8 mouse cellular contexts compared by ENCODE assay signal in genomic region chr14:31194891-31195513, GRCm38 (mm10). TPM values are rescaled to one million over a fixed set of nuclear protein-coding genes. Genes with fewer than 3 reads are reported as not detected.
DNase-seq lines count a peak whose midpoint lies in the region; ATAC-seq and TF ChIP-seq lines count a peak whose summit lies in the region.

No protein-coding gene starts in this region.

- peak overlapping the region; percentile 6 for H3K4me2 ChIP-seq in heart, embryonic 12.5 days
- H3K4me2 ChIP-seq in liver, embryonic 13.5 days = no peak overlapping the region

- H3K27ac ChIP-seq in liver, adult 2 months (replicated peaks; ENCODE audit: insufficient read depth, low read depth, low read length) = peak overlapping the region; percentile 33
- peak overlapping the region; percentile 62 for H3K27ac ChIP-seq in heart, embryonic 12.5 days (ENCODE audit: poor library complexity, severe bottlenecking)
- H3K27ac ChIP-seq in liver, embryonic 13.5 days = peak overlapping the region; percentile 35; the same call in 1 of the 2 replicates
- H3K27ac ChIP-seq in left cerebral cortex, adult 2 months = no peak overlapping the region

- no peaks in the 10 kb centered on the region for H3K27me3 ChIP-seq in liver, adult 2 months (ENCODE audit: control insufficient read depth, insufficient read depth, low read length)
- H3K27me3 ChIP-seq in heart, embryonic 12.5 days (replicated peaks) = no peaks in the 10 kb centered on the region
- no peaks in the 10 kb centered on the region for H3K27me3 ChIP-seq in liver, embryonic 13.5 days

- no peaks in the 10 kb centered on the region for H3K9me3 ChIP-seq in heart, embryonic 12.5 days (replicated peaks)
- no peaks in the 10 kb centered on the region for H3K9me3 ChIP-seq in liver, embryonic 13.5 days (replicated peaks)

- DNase-seq in liver, adult 2 months (ENCODE audit: extremely low read depth, low read depth, low spot score) = peak; percentile 95
- no peak for DNase-seq in liver
- peak; percentile 60 for DNase-seq in cerebellum, adult 8-10 months
- no peak for DNase-seq in liver, embryonic 13.5 days
- DNase-seq in ovary, postnatal 36 days (ENCODE audit: low spot score) = peak; percentile 78
- no peak for DNase-seq in left cerebral cortex, adult 2 months (ENCODE audit: extremely low spot score in 1 of 2, low spot score in 2 of 2)
- DNase-seq in right cerebral cortex, postnatal 25 days = no peak

- WGBS in liver, adult 2 months = 8% methylated on average over 14 of the region's 14 CpGs
- WGBS in heart, embryonic 12.5 days = 34% methylated on average over 14 of the region's 14 CpGs
- 71% methylated on average over 14 of the region's 14 CpGs for WGBS in liver, embryonic 13.5 days (ENCODE audit: insufficient replicate concordance)

- intact Hi-C loops in left cerebral cortex, adult 2 months (cut with DNase I) = loop anchor here (5.0 kb wide), 1 partner anchor 63 kb away; the partner anchor contains the start of gene Nt5dc2

- no peak for TF ChIP-seq POLR2A in liver, adult 2 months (IDR thresholded peaks at IDR 0.05; ENCODE audit: extremely low read depth, insufficient read depth, low read length)

- H3K79me2 ChIP-seq in liver, adult 2 months (ENCODE audit: control insufficient read depth, insufficient read depth, low read length) = peaks cover 5% of the 10 kb centered on the region; the same call in 1 of the 2 replicates

- peaks cover 23% of the 10 kb centered on the region for H3K4me1 ChIP-seq in liver, adult 2 months (ENCODE audit: control insufficient read depth, insufficient read depth, low read length)
- H3K4me1 ChIP-seq in heart, embryonic 12.5 days (replicated peaks) = peaks cover 84% of the 10 kb centered on the region
- peaks cover 42% of the 10 kb centered on the region for H3K4me1 ChIP-seq in liver, embryonic 13.5 days (replicated peaks)

- peaks cover 25% of the 10 kb centered on the region for H3K36me3 ChIP-seq in liver, adult 2 months (ENCODE audit: control insufficient read depth, insufficient read depth, low read length)
- peaks cover 83% of the 10 kb centered on the region for H3K36me3 ChIP-seq in heart, embryonic 12.5 days
- H3K36me3 ChIP-seq in liver, embryonic 13.5 days = peaks cover 89% of the 10 kb centered on the region

- H3K9ac ChIP-seq in liver, adult 2 months (ENCODE audit: low read depth, low read length) = peak overlapping the region; percentile 1; the same call in 1 of the 2 replicates
- 0 out of 2 replicates have a peak overlapping the region, but pooled peaks have one; percentile 44 for H3K9ac ChIP-seq in heart, embryonic 12.5 days
- H3K9ac ChIP-seq in liver, embryonic 13.5 days = no peak overlapping the region

- no peak overlapping the region for H3K4me3 ChIP-seq in liver, adult 2 months (ENCODE audit: insufficient read depth, low read depth, low read length)
- no peak overlapping the region for H3K4me3 ChIP-seq in heart, embryonic 12.5 days
- H3K4me3 ChIP-seq in liver, embryonic 13.5 days (replicated peaks) = no peak overlapping the region
- no peak overlapping the region for H3K4me3 ChIP-seq in left cerebral cortex, adult 2 months

- peak; percentile 71 for ATAC-seq in heart, embryonic 12.5 days (ENCODE audit: insufficient number of reproducible peaks, low FRiP score)
- no peak for ATAC-seq in liver, embryonic 13.5 days (ENCODE audit: low read depth)

- TF ChIP-seq CTCF in liver, adult 2 months (IDR thresholded peaks at IDR 0.05; ENCODE audit: low read depth, low read length) = no peak
- no peak for TF ChIP-seq CTCF in left cerebral cortex, adult 2 months (IDR thresholded peaks at IDR 0.05)

RNA-seq across cellular contexts. Expression of gene Tnnc1, which starts 13.1 kb away (rescaled TPM):
- total RNA-seq in liver, adult 2 months (2014; rRNA removed) = 0.27 and 0.83 TPM in 2 replicates
- 0.32 TPM in 1 of 2 replicates, not detected in the other for polyA plus RNA-seq in liver, adult 2 months (2012; rRNA removed)
- 3,183 and 3,245 TPM in 2 replicates for polyA plus RNA-seq in heart, embryonic 12.5 days (2016; fragmentation: Nextera tagmentation; extraction: Ambion mirVana)
- 21.1 and 25.3 TPM in 2 replicates for polyA plus RNA-seq in liver, embryonic 13.5 days (2015; fragmentation: Nextera tagmentation; extraction: Ambion mirVana)
- 10 to 100 TPM; 33.8 to 37.7 TPM for total RNA-seq in left cerebral cortex, adult 2 months (2021)

RNA-seq across cellular contexts. Expression of gene Nisch, which starts 21.7 kb away (rescaled TPM):
- 66.7 and 83.0 TPM in 2 replicates for total RNA-seq in liver, adult 2 months (2014; rRNA removed)
- polyA plus RNA-seq in liver, adult 2 months (2012; rRNA removed) = 107 and 152 TPM in 2 replicates
- polyA plus RNA-seq in heart, embryonic 12.5 days (2016; fragmentation: Nextera tagmentation; extraction: Ambion mirVana) = 446 and 471 TPM in 2 replicates
- polyA plus RNA-seq in liver, embryonic 13.5 days (2015; fragmentation: Nextera tagmentation; extraction: Ambion mirVana) = 77.9 and 84.9 TPM in 2 replicates
- 100 to 1,000 TPM; 387 to 407 TPM for total RNA-seq in left cerebral cortex, adult 2 months (2021)

RNA-seq across cellular contexts. Expression of gene Sema3g, which starts 22.7 kb away (rescaled TPM):
- total RNA-seq in liver, adult 2 months (2014; rRNA removed) = under 0.01 and 0.27 TPM in 2 replicates
- polyA plus RNA-seq in liver, adult 2 months (2012; rRNA removed) = 0.05 and 0.19 TPM in 2 replicates
- polyA plus RNA-seq in heart, embryonic 12.5 days (2016; fragmentation: Nextera tagmentation; extraction: Ambion mirVana) = 0.34 and 0.50 TPM in 2 replicates
- polyA plus RNA-seq in liver, embryonic 13.5 days (2015; fragmentation: Nextera tagmentation; extraction: Ambion mirVana) = 0.02 and 0.05 TPM in 2 replicates
- total RNA-seq in left cerebral cortex, adult 2 months (2021) = 1 to 10 TPM; 5.4 to 6.1 TPM

RNA-seq across cellular contexts. Expression of gene Stab1, which starts 26.6 kb away (rescaled TPM):
- total RNA-seq in liver, adult 2 months (2014; rRNA removed) = 27.0 and 39.5 TPM in 2 replicates
- 32.7 and 52.3 TPM in 2 replicates for polyA plus RNA-seq in liver, adult 2 months (2012; rRNA removed)
- 48.3 and 56.7 TPM in 2 replicates for polyA plus RNA-seq in heart, embryonic 12.5 days (2016; fragmentation: Nextera tagmentation; extraction: Ambion mirVana)
- 18.5 and 19.2 TPM in 2 replicates for polyA plus RNA-seq in liver, embryonic 13.5 days (2015; fragmentation: Nextera tagmentation; extraction: Ambion mirVana)
- 10 to 100 TPM; 21.2 to 29.4 TPM for total RNA-seq in left cerebral cortex, adult 2 months (2021)

RNA-seq across cellular contexts. Expression of gene Phf7, which starts 56.1 kb away (rescaled TPM):
- 6.9 and 9.0 TPM in 2 replicates for total RNA-seq in liver, adult 2 months (2014; rRNA removed)
- polyA plus RNA-seq in liver, adult 2 months (2012; rRNA removed) = 4.4 and 4.5 TPM in 2 replicates
- polyA plus RNA-seq in heart, embryonic 12.5 days (2016; fragmentation: Nextera tagmentation; extraction: Ambion mirVana) = 8.1 and 11.6 TPM in 2 replicates
- 8.4 and 8.6 TPM in 2 replicates for polyA plus RNA-seq in liver, embryonic 13.5 days (2015; fragmentation: Nextera tagmentation; extraction: Ambion mirVana)
- 1 to 10 TPM; 3.3 to 4.3 TPM for total RNA-seq in left cerebral cortex, adult 2 months (2021)

Comparison
In these comparisons a context has a peak if more than half of its experiments do, and no peak if none do; other contexts are left out.
1. DNase-seq: peak in liver, adult 2 months (single experiment), cerebellum, adult 8-10 months (single experiment) and ovary, postnatal 36 days (single experiment); none in liver (single experiment), liver, embryonic 13.5 days (single experiment), left cerebral cortex, adult 2 months (0 of 2) and right cerebral cortex, postnatal 25 days (single experiment).
2. RNA of gene Tnnc1, which starts 13.1 kb away (polyA plus RNA-seq): 3,183 to 3,245 TPM in heart, embryonic 12.5 days; 21.1 to 25.3 TPM in liver, embryonic 13.5 days and 0.32 TPM in liver, adult 2 months; every median in the first group is over 100 times any median in the second.